Mouse (Mus musculus): ENCODE measurements around the gene Zfp207.
"Not testable (repeated sequence)": the region's sequence is repeated elsewhere in the genome, so short reads cannot be mapped to it uniquely, and the experiment has no call there.

DNA sequence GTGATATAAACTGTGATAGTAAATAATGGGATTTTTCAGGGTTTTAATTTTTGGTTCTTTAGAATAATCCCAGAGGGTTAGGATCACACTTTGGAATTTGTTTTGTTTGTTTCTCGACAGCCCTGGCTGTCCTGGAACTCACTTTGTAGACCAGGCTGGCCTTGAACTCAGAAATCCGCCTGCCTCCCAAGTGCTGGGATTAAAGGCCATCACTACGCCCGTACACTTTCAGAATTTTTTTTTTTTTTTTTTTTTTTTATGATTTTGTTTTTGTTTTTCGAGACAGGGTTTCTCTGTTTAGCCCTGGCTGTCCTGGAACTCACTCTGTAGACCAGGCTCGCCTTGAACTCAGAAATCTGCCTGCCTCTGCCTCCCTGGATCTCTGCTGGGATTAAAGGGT is 24.8 kb downstream of the Zfp207 start:
- not testable (repeated sequence) for TF ChIP-seq CTCF, EP300 (IDR thresholded peaks at IDR 0.05; ENCODE audit: low read depth)
